Mouse (Mus musculus): ENCODE measurements around the gene Irf7.

Gene Irf7

DNA sequence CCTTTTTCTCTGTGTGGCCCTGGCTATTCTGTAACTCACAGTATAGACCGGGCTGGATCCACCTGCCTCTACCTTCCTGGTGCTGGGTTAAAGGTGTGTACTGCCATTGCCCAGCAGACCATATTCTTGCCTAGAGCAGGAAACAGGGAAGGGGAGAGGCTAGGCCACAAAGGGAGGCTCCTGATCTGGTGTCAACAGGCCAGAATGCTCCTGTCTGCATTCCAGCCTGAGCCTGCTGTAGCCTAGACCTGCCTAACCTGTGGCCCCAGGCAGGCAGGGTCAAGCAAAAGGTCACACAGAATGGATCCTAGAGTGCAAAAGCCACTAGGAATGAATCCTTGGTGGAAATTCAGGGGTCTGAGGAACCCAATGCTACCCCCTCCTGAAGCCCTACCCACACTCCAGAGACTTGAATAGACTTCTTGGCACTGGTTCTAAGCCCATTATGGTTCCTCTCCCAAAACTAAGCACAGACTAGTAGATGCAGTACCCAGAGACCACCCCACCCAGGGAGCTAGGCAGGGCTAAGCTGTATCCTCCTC is 46.7 kb downstream of the Irf7 start:
- DNase-seq = no peak

GRCm38 (mm10) chr7:141218557-141219133 is 47.6 kb downstream of the Irf7 start:
- no peak for DNase-seq

- no peak for DNase-seq
These were observed 48.1 kb downstream of the Irf7 start for GRCm38 (mm10) chr7:141218141-141218540.

DNA sequence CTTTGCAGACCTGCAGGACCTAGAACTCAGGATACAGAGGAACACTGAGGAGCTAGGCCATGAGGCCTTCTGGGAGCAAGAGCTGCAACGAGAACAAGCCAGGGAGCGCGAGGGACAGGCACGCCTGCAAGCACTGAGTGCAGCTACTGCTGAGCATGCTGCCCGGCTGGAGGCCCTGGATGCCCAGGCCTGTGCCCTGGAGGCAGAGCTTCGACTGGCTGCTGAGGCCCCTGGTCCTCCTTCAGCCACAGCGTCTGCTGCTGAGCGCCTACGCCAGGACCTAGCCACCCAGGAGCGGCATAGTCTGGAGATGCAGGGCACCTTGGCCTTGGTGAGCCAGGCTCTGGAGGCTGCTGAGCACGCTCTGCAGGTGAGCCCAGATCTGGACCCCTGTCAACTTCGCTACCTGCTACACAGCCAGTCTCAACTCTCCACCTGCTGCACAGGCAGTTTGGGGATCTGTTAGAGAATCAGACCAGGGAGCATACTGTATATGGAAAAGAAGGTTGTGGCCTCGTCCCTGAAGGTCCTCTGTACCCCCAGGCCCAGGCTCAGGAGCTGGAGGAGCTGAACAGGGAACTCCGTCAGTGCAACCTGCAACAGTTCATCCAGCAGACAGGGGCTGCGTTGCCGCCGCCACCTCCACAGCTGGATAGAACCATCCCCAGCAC is 48.8 kb downstream of the Irf7 start:
- no peak for DNase-seq

GRCm38 (mm10) chr7:141216894-141217293 is 49.4 kb downstream of the Irf7 start:
- DNase-seq = no peak

DNA sequence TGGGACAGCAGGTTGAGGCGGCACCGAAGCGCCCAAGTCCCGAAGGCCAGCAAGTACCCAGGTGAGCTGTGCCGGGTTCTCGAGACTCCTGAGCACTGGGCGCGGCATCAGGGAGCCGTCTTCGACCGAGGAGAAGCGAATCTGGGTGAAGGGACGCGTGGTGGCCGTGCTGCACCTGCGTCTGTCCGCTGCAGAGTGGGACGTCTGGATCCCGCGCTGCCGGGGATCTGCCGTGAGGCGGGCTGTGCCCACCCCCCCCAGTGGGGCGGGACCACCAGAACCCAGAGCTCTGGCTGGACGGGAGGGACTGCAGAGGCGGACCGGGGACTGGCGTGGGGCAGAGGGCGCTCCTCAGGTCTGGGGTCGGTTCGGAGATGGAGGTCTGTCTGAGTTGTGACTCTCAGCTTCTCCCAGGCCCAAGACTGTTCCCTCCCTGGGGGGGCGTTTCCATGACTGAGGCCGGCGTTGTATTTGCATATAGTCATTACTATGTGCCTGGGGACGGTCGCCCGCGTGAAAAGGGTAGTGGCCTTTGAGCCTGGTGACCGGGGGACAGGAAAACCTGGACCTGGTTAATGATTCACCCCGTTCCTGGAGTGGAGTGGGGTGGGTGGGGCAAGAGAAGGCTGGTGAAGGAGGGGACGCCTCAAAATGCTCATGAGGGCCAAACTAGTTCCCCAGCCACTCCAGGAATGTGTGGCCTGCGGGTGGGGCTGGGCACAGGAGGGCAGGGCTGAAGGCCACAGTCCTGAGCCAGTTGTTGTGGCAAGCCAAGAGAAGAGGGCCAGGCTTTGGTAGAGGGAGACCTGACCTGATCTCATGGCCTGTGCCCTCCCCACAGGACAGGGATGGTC is 50.2 kb downstream of the Irf7 start:
- peak; percentile 60 to 63 for DNase-seq

DNA sequence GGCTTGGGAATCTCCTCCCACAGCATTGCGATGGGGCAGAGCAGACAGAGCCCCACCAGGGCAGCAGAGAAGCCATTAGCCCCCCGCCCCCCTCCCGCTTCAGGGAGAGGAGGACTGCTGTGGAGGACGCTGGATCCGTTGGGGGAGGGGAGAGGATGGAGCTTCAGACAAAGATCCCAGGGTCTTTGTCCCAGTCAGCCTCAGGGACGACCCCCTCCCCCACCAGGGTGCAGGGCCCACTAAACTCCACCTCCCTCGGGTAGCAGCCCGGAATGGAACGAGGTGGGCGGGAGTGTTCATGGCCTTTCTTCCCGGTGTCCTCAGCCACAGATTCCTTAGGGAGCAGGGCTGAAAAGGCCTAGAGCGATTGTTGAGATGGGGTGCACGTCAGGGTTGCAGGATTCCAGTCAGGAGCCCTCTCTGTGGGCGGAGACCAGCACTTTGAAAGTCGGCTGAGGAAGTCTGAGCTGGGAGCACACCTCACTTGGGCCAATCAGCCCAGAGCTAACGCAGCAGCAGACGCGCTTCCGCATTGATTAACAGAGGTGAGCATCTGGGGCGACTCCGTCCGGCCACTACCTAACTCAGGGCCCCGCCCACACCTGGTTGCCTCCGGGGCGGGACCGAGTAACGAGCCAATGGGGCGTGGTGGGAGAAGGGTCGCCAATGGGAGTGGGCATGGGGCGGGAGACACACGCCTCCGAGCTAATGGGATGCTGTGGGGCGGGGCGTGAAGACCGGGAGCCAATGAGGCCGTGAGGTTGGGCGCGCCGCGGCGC is 51.0 kb downstream of the Irf7 start, which contains the start of gene Rassf7:
Gene Rassf7, plus strand, starts transcription at position 760 of the 779 bp plus-strand sequence.
- DNase-seq = peak; percentile 96 to 97

- DNase-seq = no peak
These were observed 52.0 kb downstream of the Irf7 start for GRCm38 (mm10) chr7:141214310-141214709.

GRCm38 (mm10) chr7:141213605-141214235 is 52.6 kb downstream of the Irf7 start, which contains the start of gene Lmntd2:
Gene Lmntd2, minus strand, starts transcription at chr7:141214080.
- no peak for DNase-seq

GRCm38 (mm10) chr7:141213133-141213532 is 53.1 kb downstream of the Irf7 start:
- DNase-seq = no peak

All from cerebellum, postnatal 10 days (tissue).